Comparison of ENCODE assay signal across 8 mouse cellular contexts in genomic region chr1:133131936-133132335, GRCm38 (mm10). TPM values are rescaled to one million over a fixed set of nuclear protein-coding genes. Genes with fewer than 3 reads are reported as not detected.
DNase-seq lines count a peak whose midpoint lies in the region; ATAC-seq lines count a peak whose summit lies in the region.

No protein-coding gene starts in this region.

- H3K27me3 ChIP-seq in forebrain, embryonic 12.5 days, result no peaks in the 10 kb centered on the region

- H3K4me1 ChIP-seq in forebrain, embryonic 12.5 days, result peaks cover 59% of the 10 kb centered on the region

- H3K4me2 ChIP-seq in forebrain, embryonic 12.5 days, result peak overlapping the region; percentile 99

- ATAC-seq in forebrain, embryonic 12.5 days (ENCODE audit: low FRiP score), result no peak

- no peaks in the 10 kb centered on the region for H3K9me3 ChIP-seq in forebrain, embryonic 12.5 days

- peak overlapping the region; percentile 97 for H3K27ac ChIP-seq in forebrain, embryonic 12.5 days
- peak overlapping the region; percentile 92 for H3K27ac ChIP-seq in macrophage

- H3K4me3 ChIP-seq in forebrain, embryonic 12.5 days (replicated peaks), result peak overlapping the region; percentile 95
- peak overlapping the region; percentile 97 for H3K4me3 ChIP-seq in macrophage (ENCODE audit: inconsistent target)

- 0% methylated on average over 11 of the region's 11 CpGs for WGBS in forebrain, embryonic 12.5 days
- WGBS in macrophage (ENCODE audit: missing documents), result 0% methylated on average over 11 of the region's 11 CpGs

- peaks cover 56% of the 10 kb centered on the region for H3K79me2 ChIP-seq in macrophage (ENCODE audit: inconsistent target)

- peaks cover 12% of the 10 kb centered on the region for H3K36me3 ChIP-seq in forebrain, embryonic 12.5 days (replicated peaks)
- peaks cover 6% of the 10 kb centered on the region; the same call in 1 of the 2 replicates for H3K36me3 ChIP-seq in macrophage (ENCODE audit: inconsistent target)

- peak; percentile 93 for DNase-seq in heart, adult 11 months
- DNase-seq in heart, adult 8-10 months (ENCODE audit: low spot score), result no peak
- peak; percentile 23 for DNase-seq in MN1 (ENCODE audit: low spot score)
- peak; percentile 54 for DNase-seq in kidney, adult 9 months
- no peak for DNase-seq in ovary, adult 18-20 months (ENCODE audit: low spot score)
- no peak for DNase-seq in layer of hippocampus, adult 9-10 months (ENCODE audit: low spot score)

- H3K9ac ChIP-seq in forebrain, embryonic 12.5 days, result peak overlapping the region; percentile 97

RNA-seq across cellular contexts. Expression of gene Ppp1r15b, which starts 1.0 kb away (rescaled TPM):
- total RNA-seq in heart, adult 8-10 months (2022), result 10 to 100 TPM; 20.8 to 24.3 (median 21.7) TPM
- polyA plus RNA-seq in forebrain, embryonic 12.5 days (2016; fragmentation: Nextera tagmentation; extraction: Ambion mirVana), result 58.3 and 63.5 TPM in 2 replicates
- 100 to 1,000 TPM in 6 of 26 experiments, 10 to 100 TPM in 20; 28.2 to 162 (median 79.5) TPM for total RNA-seq in macrophage (2018; cell fraction: chromatin; rRNA removed)
- total RNA-seq in macrophage (2018; cell fraction: cytosol; rRNA removed), result 100 to 1,000 TPM in 3 of 26 experiments, 10 to 100 TPM in 23; 50.0 to 199 (median 78.2) TPM
- 100 to 1,000 TPM in 16 of 26 experiments, 10 to 100 TPM in 10; 43.6 to 286 (median 150) TPM for total RNA-seq in macrophage (2018; cell fraction: nucleus; rRNA removed)
- polyA plus RNA-seq in macrophage (2018), result 26.8 to 38.2 TPM (median 32.7 TPM) in 3 replicates

RNA-seq across cellular contexts. Expression of gene Plekha6, which starts 32.1 kb away (rescaled TPM):
- 10 to 100 TPM; 55.8 to 74.3 (median 66.5) TPM for total RNA-seq in heart, adult 8-10 months (2022)
- polyA plus RNA-seq in forebrain, embryonic 12.5 days (2016; fragmentation: Nextera tagmentation; extraction: Ambion mirVana), result 20.3 and 20.6 TPM in 2 replicates
- 1 to 10 TPM in 4 of 26 experiments, under 1 TPM in 9, not detected in 13; 0.15 to 4.0 (median 0.74) TPM for total RNA-seq in macrophage (2018; cell fraction: chromatin; rRNA removed)
- total RNA-seq in macrophage (2018; cell fraction: cytosol; rRNA removed), result under 1 TPM in 15 of 26 experiments, not detected in 11; 0.03 to 0.26 (median 0.09) TPM
- 1 to 10 TPM in 2 of 26 experiments, under 1 TPM in 8, not detected in 16; 0.16 to 2.6 (median 0.42) TPM for total RNA-seq in macrophage (2018; cell fraction: nucleus; rRNA removed)
- polyA plus RNA-seq in macrophage (2018), result not detected in 3 replicates

Comparison
In these comparisons a context has a peak if more than half of its experiments do, and no peak if none do; other contexts are left out.
1. DNase-seq: peak in heart, adult 11 months (single experiment), MN1 (single experiment) and kidney, adult 9 months (single experiment); none in heart, adult 8-10 months (single experiment), ovary, adult 18-20 months (single experiment) and layer of hippocampus, adult 9-10 months (single experiment).
2. RNA of gene Plekha6, which starts 32.1 kb away (polyA plus RNA-seq): 20.3 to 20.6 TPM in forebrain, embryonic 12.5 days; not detected in macrophage; every median in the first group is over 10 times any median in the second.